Mouse (Mus musculus) kidney, embryonic 14.5 days (tissue): ENCODE data around the gene Kirrel2. TPM values are rescaled to one million over a fixed set of nuclear protein-coding genes. Genes with fewer than 3 reads are reported as not detected.

ENCODE experiments used
- ATAC-seq: fragments of 200-750 bp; cut with Nextera tagmentation; 2 replicates; pipeline ENCODE4 v1.8.0; 2017; ENCODE audit warnings: moderate number of reproducible peaks, mild to moderate bottlenecking, moderate TSS enrichment, moderate library complexity; ENCODE audit not compliant: low FRiP score, low TSS enrichment
- H3K27ac ChIP-seq: fragments of 300-500 bp; sonication (generic); 2 replicates; pipeline ENCODE4 v1.5.1; 2014; ENCODE audit warnings: low read depth, mild to moderate bottlenecking, low read length, moderate library complexity, mixed read lengths
- H3K27me3 ChIP-seq: fragments of 300-500 bp; sonication (generic); 2 replicates; pipeline ENCODE4 v1.6.1; 2014; ENCODE audit warnings: mild to moderate bottlenecking, low read length; ENCODE audit not compliant: control insufficient read depth, insufficient read depth
- H3K36me3 ChIP-seq: fragments of 300-500 bp; sonication (generic); 2 replicates; pipeline ENCODE4 v1.6.1; 2014; ENCODE audit warnings: low read length, mixed read lengths; ENCODE audit not compliant: control insufficient read depth, insufficient read depth
- H3K4me1 ChIP-seq: fragments of 300-500 bp; sonication (generic); 2 replicates; pipeline ENCODE4 v1.6.1; 2014; ENCODE audit warnings: low read length, mixed read lengths; ENCODE audit not compliant: control insufficient read depth, insufficient read depth
- H3K4me2 ChIP-seq: fragments of 300-500 bp; sonication (generic); replicated peaks from 2 replicates; pipeline ENCODE4 v1.6.1; 2014; ENCODE audit warnings: low read depth, mild to moderate bottlenecking, low read length
- H3K4me3 ChIP-seq: fragments of 300-500 bp; sonication (generic); 2 replicates; pipeline ENCODE4 v1.5.1; 2014; ENCODE audit warnings: mild to moderate bottlenecking, low read length
- H3K9ac ChIP-seq: fragments of 300-500 bp; sonication (generic); 2 replicates; pipeline ENCODE4 v1.6.1; 2014; ENCODE audit warnings: low read depth, mild to moderate bottlenecking, low read length, moderate library complexity
- H3K9me3 ChIP-seq: fragments of 300-500 bp; sonication (generic); 2 replicates; pipeline ENCODE4 v1.6.1; 2016; ENCODE audit warnings: low read length; ENCODE audit not compliant: control insufficient read depth
- WGBS: fragments of 180-500 bp; shearing (Covaris S2); extraction: QIAGEN DNeasy Blood & Tissue Kit; methylation state at CpG from one replicate; pipeline ENCODE4 v1.1.7; 2014; 5-methylcytosine and 5-hydroxymethylcytosine counted together
- polyA plus RNA-seq: library from polyadenylated mRNA; unstranded; fragments of >200 nt; fragmentation: Nextera tagmentation; extraction: Ambion mirVana; gene quantifications from 2 replicates; pipeline ENCODE4 v1.2.1, GENCODE M21; 2014

Kirrel2 gene
- polyA plus RNA-seq, 1 experiment from 2014 or later: 0.54 TPM

DNA sequence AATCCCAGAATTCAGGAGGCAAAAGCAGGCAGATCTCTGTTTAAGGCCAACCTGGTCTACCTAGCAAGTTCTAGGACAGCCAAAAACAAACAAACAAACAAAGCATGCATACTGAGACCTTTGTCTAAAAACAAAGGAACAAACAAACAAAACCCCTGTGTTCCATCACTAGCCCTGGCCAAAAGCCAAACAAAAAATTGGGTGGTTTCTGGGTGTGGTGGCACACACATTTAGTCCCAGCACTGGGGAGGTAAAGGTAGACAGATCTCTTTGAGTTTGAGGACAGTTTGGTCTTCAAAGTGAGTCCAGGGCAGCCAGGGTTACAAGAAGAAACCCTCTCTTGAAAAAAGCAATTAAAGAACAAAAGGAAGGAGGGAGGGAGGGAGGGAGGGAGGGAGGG, 28.2 kb downstream of the Kirrel2 start:
- no peak overlapping the region for H3K27ac ChIP-seq
- 0 out of 2 replicates have a peak, but pooled peaks cover 3% of the 10 kb centered on the region for H3K36me3 ChIP-seq
- H3K4me2 ChIP-seq: no peak overlapping the region
- no peak for ATAC-seq
- H3K4me3 ChIP-seq: no peak overlapping the region
- H3K4me1 ChIP-seq: no peaks in the 10 kb centered on the region
- H3K9ac ChIP-seq: no peak overlapping the region
- no peaks in the 10 kb centered on the region for H3K9me3 ChIP-seq
- no peaks in the 10 kb centered on the region for H3K27me3 ChIP-seq

DNA sequence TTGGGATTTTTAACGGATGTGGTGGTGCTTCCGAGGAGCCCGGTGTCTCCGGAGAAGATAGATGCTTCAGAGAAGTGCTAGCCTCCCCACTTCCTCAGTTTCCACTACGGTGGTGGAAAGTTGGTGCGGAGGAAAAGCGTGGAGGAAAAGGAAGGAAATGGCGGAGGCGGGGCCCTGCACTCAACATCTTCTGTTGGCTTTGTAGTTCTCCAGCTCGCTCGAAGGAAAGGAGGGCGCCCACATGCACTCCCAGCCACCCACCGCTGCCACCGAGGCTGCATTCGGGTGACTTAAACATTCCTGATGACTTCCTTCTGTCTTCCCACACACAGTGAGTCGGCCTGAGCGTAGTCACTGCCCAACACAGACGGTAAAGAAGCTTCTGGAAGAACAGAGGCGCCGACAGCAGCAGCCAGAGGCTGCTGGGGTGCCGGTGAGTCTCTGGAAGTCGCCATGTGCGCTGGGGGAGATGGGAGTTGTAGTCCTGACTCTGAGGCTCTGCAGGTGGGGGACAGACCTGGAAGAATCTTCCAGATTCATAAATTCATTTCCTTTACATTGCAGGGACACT, 34.3 kb downstream of the Kirrel2 start:
- Histone ChIP-seq H3K27me3 (no peaks in the 10 kb centered on the region), H3K4me3 (peak overlapping the region; percentile 52), H3K4me2 (peak overlapping the region; percentile 94), H3K9ac (peak overlapping the region; percentile 61; the same call in 1 of the 2 replicates), H3K27ac (no peak overlapping the region), H3K4me1 (no peaks in the 10 kb centered on the region; the same call in 1 of the 2 replicates), H3K9me3 (no peaks in the 10 kb centered on the region), H3K36me3 (0 out of 2 replicates have a peak, but pooled peaks cover 3% of the 10 kb centered on the region)
- 41% methylated on average over 23 of the region's 23 CpGs for WGBS
- no peak for ATAC-seq

DNA sequence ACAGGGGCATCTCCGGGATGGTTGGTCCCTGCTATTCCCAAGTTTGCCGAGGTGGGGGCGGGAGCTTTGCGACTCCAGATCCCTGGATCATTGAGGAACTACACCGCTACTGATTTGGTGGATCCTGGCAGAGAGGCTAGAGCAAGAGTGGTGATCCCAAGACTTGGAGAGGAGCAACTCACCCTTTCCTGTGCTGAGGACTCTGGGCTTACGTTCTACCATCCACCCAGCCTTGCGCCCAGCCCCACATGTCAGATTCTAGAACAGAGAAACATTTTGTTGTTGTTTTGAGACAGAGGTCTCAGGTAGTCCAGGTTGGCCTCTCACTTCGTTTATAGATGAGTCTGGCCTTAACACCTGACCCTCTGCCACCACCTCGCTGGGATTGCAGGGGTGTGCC, 34.9 kb downstream of the Kirrel2 start:
- H3K4me2 ChIP-seq: peak overlapping the region; percentile 94
- no peaks in the 10 kb centered on the region; the same call in 1 of the 2 replicates for H3K4me1 ChIP-seq
- peak overlapping the region; percentile 61 for H3K9ac ChIP-seq
- no peak overlapping the region; the same call in 1 of the 2 replicates for H3K27ac ChIP-seq
- peak overlapping the region; percentile 52 for H3K4me3 ChIP-seq
- H3K27me3 ChIP-seq: no peaks in the 10 kb centered on the region
- no peaks in the 10 kb centered on the region for H3K9me3 ChIP-seq
- 16% methylated on average over 9 of the region's 9 CpGs for WGBS
- 0 out of 2 replicates have a peak, but pooled peaks cover 3% of the 10 kb centered on the region for H3K36me3 ChIP-seq
- ATAC-seq: no peak

DNA sequence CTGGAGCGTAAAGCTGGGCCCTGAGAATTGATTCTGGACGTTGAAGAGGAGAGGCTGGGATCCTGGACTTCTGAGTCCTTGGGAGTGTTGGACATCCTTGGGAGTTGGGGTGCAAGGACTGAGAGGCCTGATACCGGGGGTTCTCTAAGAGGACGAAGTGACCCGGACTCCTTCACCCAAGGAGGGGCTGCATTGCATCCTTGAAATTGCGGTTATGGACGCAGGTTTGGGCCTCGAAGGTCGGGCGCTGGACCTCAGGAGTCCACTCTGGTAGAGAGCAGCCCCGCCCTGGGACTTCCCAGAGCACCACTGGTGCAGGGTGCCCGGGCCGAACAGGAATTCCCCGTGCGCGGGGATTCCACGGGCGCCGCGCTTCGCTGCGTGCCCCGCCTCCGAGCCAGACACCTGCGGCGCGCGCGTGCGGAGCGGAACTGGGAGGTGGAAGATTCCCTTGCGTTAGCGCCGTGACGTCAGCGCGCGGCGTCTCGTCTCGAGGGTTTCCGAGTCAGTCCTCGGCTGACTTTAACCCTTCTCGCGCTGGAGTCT, 35.5 kb downstream of the Kirrel2 start:
- Histone ChIP-seq H3K4me1 (no peaks in the 10 kb centered on the region; the same call in 1 of the 2 replicates), H3K4me2 (peak overlapping the region; percentile 94), H3K27ac (0 out of 2 replicates have a peak overlapping the region, but pooled peaks have one; percentile 26), H3K4me3 (peak overlapping the region; percentile 52), H3K9me3 (no peaks in the 10 kb centered on the region), H3K36me3 (0 out of 2 replicates have a peak, but pooled peaks cover 3% of the 10 kb centered on the region), H3K9ac (peak overlapping the region; percentile 61), H3K27me3 (no peaks in the 10 kb centered on the region)
- WGBS: under 1% methylated on average over 45 of the region's 45 CpGs
- ATAC-seq: peak; percentile 84

DNA sequence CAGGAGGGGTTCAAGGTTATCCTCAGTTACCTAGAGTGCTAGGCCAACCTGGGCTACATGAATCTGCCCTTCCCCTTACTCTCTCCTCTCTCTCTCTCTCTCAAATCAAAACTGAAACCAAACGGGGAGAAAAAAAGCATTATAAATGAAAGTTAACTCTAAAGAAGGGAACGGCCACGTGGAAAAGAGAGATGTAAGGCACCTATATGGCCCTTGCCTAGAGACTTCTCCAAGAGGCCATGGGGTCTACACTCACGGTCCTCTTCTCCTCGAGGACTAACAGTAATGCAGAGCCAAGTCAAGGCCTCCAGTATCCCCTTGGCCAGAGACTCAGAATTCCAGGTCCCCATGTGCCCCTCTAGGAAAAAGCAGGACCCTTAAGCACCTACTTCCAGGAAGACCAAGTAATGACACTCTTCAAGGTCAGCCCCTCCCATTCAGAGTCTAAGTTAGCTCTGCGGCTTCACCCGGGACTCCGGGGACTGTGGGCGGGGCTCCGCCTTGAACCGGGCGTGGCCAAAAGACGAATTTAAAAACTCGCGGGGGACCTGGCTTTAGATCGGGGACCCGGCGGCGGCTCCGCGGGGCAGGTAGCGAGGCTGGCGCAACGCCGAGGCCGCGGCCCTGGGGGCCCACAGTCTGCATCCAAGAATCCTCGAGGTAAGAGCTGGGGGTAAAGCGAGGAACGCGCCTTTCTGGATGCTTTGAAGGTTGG, 36.2 kb downstream of the Kirrel2 start, which contains the start of gene Nfkbid:
Nfkbid (plus strand) TSS at position 558 of the 715 bp plus-strand sequence.
- Histone ChIP-seq H3K27ac (peak within 1 kb of the TSS; percentile 26; the same call in 1 of the 2 replicates), H3K36me3 (0 out of 2 replicates have a peak, but pooled peaks cover 3% of the 10 kb centered on the region), H3K9me3 (no peaks in the 10 kb centered on the region), H3K4me3 (peak within 1 kb of the TSS; percentile 52), H3K9ac (peak within 1 kb of the TSS; percentile 61), H3K4me2 (peak within 1 kb of the TSS; percentile 94), H3K27me3 (no peaks in the 10 kb centered on the region), H3K4me1 (no peaks in the 10 kb centered on the region; the same call in 1 of the 2 replicates)
- peak; percentile 26; the same call in 1 of the 2 replicates for ATAC-seq
- WGBS: 11% methylated on average over 31 of the region's 31 CpGs

DNA sequence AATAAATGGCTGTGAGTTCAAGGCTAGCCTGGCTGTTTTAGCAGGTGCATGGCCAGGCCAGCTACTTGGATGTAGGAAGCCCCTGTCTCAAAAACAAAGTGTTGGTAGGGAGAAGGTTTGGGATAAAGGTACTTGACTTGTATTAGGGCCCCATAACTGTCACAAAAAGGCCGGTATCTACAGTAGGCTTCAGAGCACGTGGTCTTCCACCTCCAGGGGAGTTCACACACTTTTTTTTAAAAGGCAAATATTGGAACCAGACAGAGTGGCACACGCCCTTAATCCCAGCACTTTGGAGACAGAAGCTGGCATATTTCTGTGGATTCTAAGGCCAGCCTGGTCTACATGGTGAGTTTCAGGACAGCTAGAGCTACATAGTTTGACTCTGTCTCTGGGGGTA, 36.8 kb downstream of the Kirrel2 start:
- Histone ChIP-seq H3K9ac (no peak overlapping the region), H3K27me3 (no peaks in the 10 kb centered on the region)

DNA sequence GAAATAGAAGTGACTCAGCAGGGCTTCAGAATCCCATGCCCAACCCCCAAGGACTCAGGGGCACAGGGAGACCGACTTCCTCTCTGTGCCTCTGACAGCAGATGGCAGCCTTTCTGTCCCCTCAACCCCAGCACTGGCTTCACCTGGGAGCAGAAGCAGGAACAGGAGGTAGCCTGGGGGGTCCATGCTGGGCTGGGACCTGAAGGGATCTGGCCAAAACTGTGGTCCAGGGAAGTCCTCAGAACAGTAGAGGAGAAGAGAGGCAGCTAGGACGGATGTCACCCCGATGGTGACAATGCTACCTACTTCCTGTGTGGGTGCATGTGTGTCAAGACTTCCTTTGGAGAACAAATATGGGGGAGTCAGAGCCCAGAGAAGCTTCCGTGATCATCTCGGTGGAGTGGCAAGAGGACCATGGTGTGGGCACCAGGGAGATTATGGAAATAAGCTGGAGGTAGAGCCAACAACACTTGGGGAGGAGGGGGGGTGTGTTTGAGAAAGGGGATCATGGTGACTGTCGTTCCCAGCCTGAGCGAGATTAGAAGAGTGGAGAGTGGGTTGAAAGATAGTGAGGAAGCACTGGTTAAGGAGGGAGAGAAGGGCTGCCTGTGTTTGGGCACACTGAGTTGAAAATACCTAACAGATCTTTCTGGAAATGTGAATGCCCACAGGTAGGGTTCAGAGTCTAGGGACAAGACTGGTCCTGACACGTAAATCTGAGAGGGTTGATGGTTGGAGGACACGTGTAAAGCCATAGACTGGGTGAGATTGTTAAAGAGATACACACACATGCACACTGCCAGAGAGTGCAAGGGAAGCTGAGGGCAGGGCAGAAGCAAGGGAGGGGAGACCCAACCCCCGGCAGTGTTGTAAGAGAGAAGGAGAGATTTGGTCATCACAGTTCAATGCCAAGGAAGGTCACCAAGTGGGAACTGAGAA, 37.7 kb downstream of the Kirrel2 start, which contains the start of gene Hcst:
Hcst (minus strand) TSS at position 294 of the 939 bp plus-strand sequence.
- no peak for ATAC-seq
- no peak within 1 kb of the TSS for H3K4me3 ChIP-seq
- H3K4me2 ChIP-seq: no peak within 1 kb of the TSS
- no peaks in the 10 kb centered on the region; the same call in 1 of the 2 replicates for H3K4me1 ChIP-seq
- 66% methylated on average over 10 of the region's 10 CpGs for WGBS
- no peak within 1 kb of the TSS for H3K9ac ChIP-seq
- no peaks in the 10 kb centered on the region for H3K36me3 ChIP-seq
- H3K27ac ChIP-seq: no peak within 1 kb of the TSS
- no peaks in the 10 kb centered on the region for H3K9me3 ChIP-seq
- H3K27me3 ChIP-seq: no peaks in the 10 kb centered on the region

More for the DNA sequence above, 36.8 kb downstream of the Kirrel2 start:
- H3K27ac ChIP-seq: no peak overlapping the region
- H3K4me1 ChIP-seq: no peaks in the 10 kb centered on the region; the same call in 1 of the 2 replicates
- 91% methylated on average over 3 of the region's 3 CpGs for WGBS
- no peak for ATAC-seq
- no peak overlapping the region for H3K4me3 ChIP-seq
- H3K36me3 ChIP-seq: no peaks in the 10 kb centered on the region
- no peaks in the 10 kb centered on the region for H3K9me3 ChIP-seq
- H3K4me2 ChIP-seq: no peak overlapping the region

DNA sequence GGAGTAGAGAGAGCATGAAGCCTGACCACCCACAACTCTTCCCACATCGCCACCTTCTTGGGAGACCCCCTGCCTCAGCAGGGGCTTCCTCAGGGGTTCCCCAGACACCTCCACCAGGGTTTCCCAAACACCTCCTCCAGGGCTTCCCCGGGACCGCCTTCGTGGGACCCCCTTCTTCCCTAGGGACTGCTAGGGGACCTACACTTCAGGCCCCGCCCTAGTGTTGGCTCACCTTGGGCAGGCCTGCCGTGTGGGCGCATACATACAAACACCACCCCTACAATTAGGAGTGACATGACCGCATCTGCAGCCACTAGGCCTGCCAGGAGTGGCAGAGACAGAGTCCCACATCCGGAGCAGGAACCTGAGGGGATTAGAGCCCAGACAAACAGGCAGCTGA, 39.6 kb downstream of the Kirrel2 start:
- Histone ChIP-seq H3K27me3 (no peaks in the 10 kb centered on the region), H3K4me1 (no peaks in the 10 kb centered on the region), H3K9me3 (no peaks in the 10 kb centered on the region), H3K4me2 (no peak overlapping the region), H3K4me3 (no peak overlapping the region), H3K9ac (no peak overlapping the region), H3K36me3 (no peaks in the 10 kb centered on the region), H3K27ac (no peak overlapping the region)
- 78% methylated on average over 9 of the region's 9 CpGs for WGBS
- ATAC-seq: no peak
